Comparison of ENCODE assay signal across 14 mouse cellular contexts in genomic region chr4:127400165-127401145, GRCm38 (mm10). TPM values are rescaled to one million over a fixed set of nuclear protein-coding genes. Genes with fewer than 3 reads are reported as not detected.
A peak's percentile ranks its signal among the peaks of the same experiment; 100 is the strongest.
DNase-seq lines count a peak whose midpoint lies in the region; ATAC-seq and TF ChIP-seq lines count a peak whose summit lies in the region.
"Had no signal": no experiment of that assay in that cellular context is flagged by ENCODE, and none has a peak within 500 bp of the region (broad histone marks: within the 10 kb centered on the region; RNA-seq: fewer than 3 reads in every experiment).

No protein-coding gene starts in this region.

- no peak overlapping the region for H3K4me3 ChIP-seq in hindbrain, embryonic 13.5 days
- H3K4me3 ChIP-seq in hindbrain, embryonic 11.5 days (ENCODE audit: low read depth, low read length), result no peak overlapping the region
- no peak overlapping the region for H3K4me3 ChIP-seq in thymus, adult 2 months (ENCODE audit: control insufficient read depth, insufficient read depth, low read length)
- no peak overlapping the region for H3K4me3 ChIP-seq in intestine, postnatal 0 days (ENCODE audit: low read depth, low read length)
- H3K4me3 ChIP-seq: liver, embryonic 15.5 days had no signal

- WGBS in hindbrain, embryonic 13.5 days, result 70% methylated on average over 11 of the region's 11 CpGs
- WGBS in hindbrain, embryonic 11.5 days, result 77% methylated on average over 11 of the region's 11 CpGs
- 38% methylated on average over 11 of the region's 11 CpGs for WGBS in thymus, adult 2 months
- WGBS in intestine, postnatal 0 days, result 59% methylated on average over 11 of the region's 11 CpGs

- no peak for DNase-seq in hindbrain, embryonic 11.5 days (ENCODE audit: low spot score)
- peak; percentile 9 for DNase-seq in thymus, adult 2 months
- no peak for DNase-seq in thymus, adult 18-20 months
- DNase-seq in heart, postnatal 4 days, result peak; percentile 70
- DNase-seq in T-cell, adult 2 months (ENCODE audit: low spot score), result no peak
- DNase-seq: gastrocnemius, postnatal 25 days had no signal

- H3K9ac ChIP-seq in hindbrain, embryonic 13.5 days, result no peak overlapping the region
- no peak overlapping the region for H3K9ac ChIP-seq in hindbrain, embryonic 11.5 days (ENCODE audit: low read depth, low read length)
- H3K9ac ChIP-seq in intestine, postnatal 0 days (ENCODE audit: low read depth, low read length), result no peak overlapping the region
- H3K9ac ChIP-seq: liver, embryonic 15.5 days had no signal

- H3K9me3 ChIP-seq in hindbrain, embryonic 13.5 days, result no peaks in the 10 kb centered on the region
- H3K9me3 ChIP-seq in hindbrain, embryonic 11.5 days (ENCODE audit: control insufficient read depth, low read length), result no peaks in the 10 kb centered on the region
- no peaks in the 10 kb centered on the region for H3K9me3 ChIP-seq in intestine, postnatal 0 days (ENCODE audit: control insufficient read depth)
- H3K9me3 ChIP-seq: liver, embryonic 15.5 days had no signal

- no peak overlapping the region for H3K4me2 ChIP-seq in hindbrain, embryonic 13.5 days
- H3K4me2 ChIP-seq in hindbrain, embryonic 11.5 days (replicated peaks; ENCODE audit: low read depth, low read length), result no peak overlapping the region
- H3K4me2 ChIP-seq in intestine, postnatal 0 days (replicated peaks; ENCODE audit: low read depth), result no peak overlapping the region
- H3K4me2 ChIP-seq: liver, embryonic 15.5 days had no signal

- no peak for TF ChIP-seq POLR2A in thymus, adult 2 months (IDR thresholded peaks at IDR 0.05; ENCODE audit: control insufficient read depth, extremely low read depth, insufficient read depth, low read length, poor library complexity)

- H3K4me1 ChIP-seq in hindbrain, embryonic 13.5 days (replicated peaks), result peaks cover 15% of the 10 kb centered on the region
- H3K4me1 ChIP-seq in hindbrain, embryonic 11.5 days (replicated peaks; ENCODE audit: control insufficient read depth, insufficient read depth, low read length), result no peaks in the 10 kb centered on the region
- peaks cover 32% of the 10 kb centered on the region for H3K4me1 ChIP-seq in thymus, adult 2 months (replicated peaks; ENCODE audit: control insufficient read depth, insufficient read depth, low read length)
- no peaks in the 10 kb centered on the region for H3K4me1 ChIP-seq in intestine, postnatal 0 days (replicated peaks; ENCODE audit: control insufficient read depth, insufficient read depth, low read length)
- H3K4me1 ChIP-seq: liver, embryonic 15.5 days had no signal

- no peak for TF ChIP-seq CTCF in thymus, adult 2 months (IDR thresholded peaks at IDR 0.05; ENCODE audit: borderline replicate concordance, control insufficient read depth, extremely low read depth, insufficient read depth, low read length, poor library complexity)
- no peak for TF ChIP-seq CTCF in intestine, postnatal 0 days (IDR thresholded peaks at IDR 0.05; ENCODE audit: low read depth)

- no peaks in the 10 kb centered on the region for H3K36me3 ChIP-seq in hindbrain, embryonic 13.5 days
- no peaks in the 10 kb centered on the region for H3K36me3 ChIP-seq in hindbrain, embryonic 11.5 days (ENCODE audit: control insufficient read depth, insufficient read depth, low read length)
- no peaks in the 10 kb centered on the region for H3K36me3 ChIP-seq in thymus, adult 2 months (ENCODE audit: control insufficient read depth, insufficient read depth, low read length)
- no peaks in the 10 kb centered on the region for H3K36me3 ChIP-seq in intestine, postnatal 0 days (ENCODE audit: control insufficient read depth, insufficient read depth)
- H3K36me3 ChIP-seq: liver, embryonic 15.5 days had no signal

- H3K27ac ChIP-seq in hindbrain, embryonic 13.5 days, result 0 out of 2 replicates have a peak overlapping the region, but pooled peaks have one; percentile 44
- H3K27ac ChIP-seq in hindbrain, embryonic 11.5 days (ENCODE audit: low read depth, low read length), result no peak overlapping the region
- H3K27ac ChIP-seq in thymus, adult 2 months (ENCODE audit: control insufficient read depth, insufficient read depth, low read length), result peak overlapping the region; percentile 77
- H3K27ac ChIP-seq in intestine, postnatal 0 days (ENCODE audit: low read depth, low read length), result no peak overlapping the region
- H3K27ac ChIP-seq: liver, embryonic 15.5 days had no signal

- ATAC-seq in hindbrain, embryonic 13.5 days (ENCODE audit: low FRiP score), result no peak
- ATAC-seq in hindbrain, embryonic 11.5 days (ENCODE audit: low FRiP score), result no peak
- ATAC-seq in intestine, postnatal 0 days, result no peak
- ATAC-seq: activated CD4-positive, CD25-positive, alpha-beta regulatory T cell, adult 4 months; intestine, embryonic 16.5 days had no signal

- H3K27me3 ChIP-seq in hindbrain, embryonic 13.5 days, result no peaks in the 10 kb centered on the region
- no peaks in the 10 kb centered on the region for H3K27me3 ChIP-seq in hindbrain, embryonic 11.5 days (ENCODE audit: control insufficient read depth, insufficient read depth, low read length)
- no peaks in the 10 kb centered on the region for H3K27me3 ChIP-seq in thymus, adult 2 months (ENCODE audit: control insufficient read depth, insufficient read depth, low read length)
- H3K27me3 ChIP-seq in intestine, postnatal 0 days (replicated peaks; ENCODE audit: control insufficient read depth, insufficient read depth, low read length), result no peaks in the 10 kb centered on the region
- H3K27me3 ChIP-seq: liver, embryonic 15.5 days had no signal

RNA-seq across cellular contexts. Expression of gene Gjb5, which starts 42.5 kb away (rescaled TPM):
- 0.18 and 0.25 TPM in 2 replicates for polyA plus RNA-seq in hindbrain, embryonic 13.5 days (2015; fragmentation: Nextera tagmentation; extraction: Ambion mirVana)
- polyA plus RNA-seq in hindbrain, embryonic 11.5 days (2014; fragmentation: Nextera tagmentation; extraction: Ambion mirVana), result 0.66 and 0.92 TPM in 2 replicates
- polyA plus RNA-seq in thymus, adult 2 months (2012; rRNA removed), result 0.27 and 0.78 TPM in 2 replicates
- under 1 TPM; 0.50 to 0.54 TPM for total RNA-seq in heart, postnatal 4 days (2021)
- polyA plus RNA-seq in intestine, postnatal 0 days (2015; fragmentation: Nextera tagmentation; extraction: Ambion mirVana), result 1.3 and 1.6 TPM in 2 replicates
- total RNA-seq: layer of hippocampus, postnatal 36 days; megakaryocyte-erythroid progenitor cell, adult 5-6 weeks had no signal
- polyA plus RNA-seq: activated CD4-positive, CD25-positive, alpha-beta regulatory T cell, adult 4 months had no signal

RNA-seq across cellular contexts. Expression of gene Gjb4, which starts 46.6 kb away (rescaled TPM):
- 0.26 TPM in 1 of 2 replicates, not detected in the other for polyA plus RNA-seq in hindbrain, embryonic 13.5 days (2015; fragmentation: Nextera tagmentation; extraction: Ambion mirVana)
- 0.24 and 0.39 TPM in 2 replicates for polyA plus RNA-seq in hindbrain, embryonic 11.5 days (2014; fragmentation: Nextera tagmentation; extraction: Ambion mirVana)
- 0.47 and 0.49 TPM in 2 replicates for polyA plus RNA-seq in thymus, adult 2 months (2012; rRNA removed)
- not detected for total RNA-seq in heart, postnatal 4 days (2021)
- 0.13 and 0.26 TPM in 2 replicates for polyA plus RNA-seq in intestine, postnatal 0 days (2015; fragmentation: Nextera tagmentation; extraction: Ambion mirVana)
- total RNA-seq: gastrocnemius, postnatal 25 days; megakaryocyte-erythroid progenitor cell, adult 5-6 weeks had no signal
- polyA plus RNA-seq: activated CD4-positive, CD25-positive, alpha-beta regulatory T cell, adult 4 months; liver, embryonic 15.5 days; stomach, embryonic 14.5 days had no signal

Comparison
In these comparisons a context has a peak if more than half of its experiments do, and no peak if none do; other contexts are left out.
1. H3K27ac ChIP-seq: peak in hindbrain, embryonic 13.5 days (single experiment) and thymus, adult 2 months (single experiment); none in hindbrain, embryonic 11.5 days (single experiment) and intestine, postnatal 0 days (single experiment).
2. DNase-seq: peak in thymus, adult 2 months (single experiment) and heart, postnatal 4 days (single experiment); none in hindbrain, embryonic 11.5 days (single experiment), thymus, adult 18-20 months (0 of 2) and T-cell, adult 2 months (single experiment).